Mouse (Mus musculus): Measurements from ENCODE around the gene Rhno1.

DNA sequence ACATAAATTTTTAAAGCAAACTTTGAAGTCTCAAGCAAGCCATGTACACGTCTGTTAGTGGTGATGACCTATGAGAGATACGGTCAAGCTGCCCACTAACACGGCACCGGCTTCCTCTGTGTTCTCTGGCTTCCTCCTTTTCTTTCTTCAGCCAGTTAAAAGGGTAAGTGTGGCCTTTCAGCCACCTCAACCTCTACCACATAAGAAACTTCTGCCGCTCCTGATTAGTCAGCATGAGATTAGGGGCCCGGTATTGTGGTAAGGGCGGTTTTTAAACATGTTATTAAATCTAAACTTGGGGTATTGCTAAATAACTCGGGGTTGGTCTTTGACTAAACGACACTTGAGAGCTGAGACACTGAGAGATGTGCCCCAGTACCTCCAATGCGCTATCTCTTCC lies 17.1 kb downstream of the Rhno1 start:
- TF ChIP-seq CTCF (IDR thresholded peaks at IDR 0.05; ENCODE audit: control insufficient read depth, insufficient read depth, insufficient read length) (no peak), FOSL1 (IDR thresholded peaks at IDR 0.05; ENCODE audit: insufficient read depth, low read length, poor library complexity, severe bottlenecking) (no peak), MYOG (IDR thresholded peaks at IDR 0.05; ENCODE audit: control insufficient read depth, extremely low read depth, insufficient read length) (no peak), MAX (IDR thresholded peaks at IDR 0.05) (no peak), CEBPB (IDR thresholded peaks at IDR 0.05; ENCODE audit: low read depth) (peak; percentile 83)

Measured in C2C12 (cell line).